Mouse (Mus musculus) left cerebral cortex, postnatal 36 days (tissue): ENCODE measurements around the gene Vcam1. TPM values are rescaled to one million over a fixed set of nuclear protein-coding genes. Genes with fewer than 3 reads are reported as not detected.

Source experiments
- DNase-seq, 2 experiments: peaks; one replicate each; pipeline ENCODE4 v3.0.0; 2021 to 2022; ENCODE audit warnings: low spot score in 2 of 2, mixed read lengths in 1 of 2
- intact Hi-C: fragments of 180-260 bp; cut with DNase I; formaldehyde crosslinking; loops from one replicate; pipeline ENCODE4 v1.15.1; 2025
- total RNA-seq, 2 experiments: library from RNA; stranded (reverse); gene quantifications; 2 replicates each; pipeline ENCODE4 v1.2.3; 2021

Gene Vcam1
- 10 to 100 TPM; 20.4 to 26.0 TPM for total RNA-seq

DNA sequence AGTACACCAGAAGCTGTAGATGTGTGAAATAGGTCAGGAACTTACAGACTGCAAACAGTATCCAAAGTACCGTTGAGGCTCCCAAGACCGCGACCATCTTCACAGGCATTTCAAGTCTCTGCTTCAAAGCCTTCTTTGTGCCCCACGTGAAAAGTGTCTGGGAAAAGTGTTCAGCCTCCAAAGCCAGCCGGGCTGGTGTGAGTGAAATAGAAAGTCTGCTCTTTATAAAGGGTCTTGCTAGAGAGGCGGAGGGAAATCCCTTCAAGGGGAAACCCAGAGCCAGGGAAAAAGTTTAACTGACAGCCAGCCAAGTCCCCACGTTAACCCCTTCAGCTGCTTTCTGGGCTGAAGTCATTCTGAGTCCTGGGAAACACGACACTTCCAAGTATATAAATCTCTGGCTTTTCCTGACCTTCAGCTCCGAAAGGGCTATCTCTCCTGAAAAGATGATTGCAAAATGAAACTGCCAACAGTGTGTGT, at the start of gene Vcam1:
Vcam1 (minus strand) TSS at position 430 of the 480 bp plus-strand sequence.
- DNase-seq: peak in 1 of 2 experiments; percentile 38
- intact Hi-C loops: no loop called here

GRCm38 (mm10) chr3:116175106-116175505, 45.6 kb upstream of the Vcam1 start:
- no peak for DNase-seq
- intact Hi-C loops: no loop called here

DNA sequence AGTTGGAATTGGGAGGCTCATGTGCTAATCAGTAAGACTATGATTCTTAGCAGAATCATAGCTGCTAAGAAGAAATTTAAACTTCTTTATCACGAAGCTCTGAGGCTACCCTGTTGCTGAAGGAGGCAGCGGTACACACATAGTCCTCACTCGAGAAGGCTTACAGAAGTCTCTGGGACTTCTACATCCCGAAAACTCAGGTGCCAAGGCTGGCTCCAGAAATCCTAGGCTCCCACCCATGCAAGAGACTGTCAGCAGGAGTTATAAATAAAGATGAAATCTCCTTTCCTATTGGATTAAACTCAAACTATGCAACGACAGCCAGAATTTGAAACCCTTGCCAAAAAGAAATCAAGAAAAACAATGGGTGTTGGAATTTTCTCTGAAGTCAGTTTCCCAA, 42.0 kb upstream of the Vcam1 start:
- no peak for DNase-seq
- intact Hi-C loops: no loop called here

- DNase-seq: no peak
- intact Hi-C loops: no loop called here
Measured at GRCm38 (mm10) chr3:116168056-116168455, 38.6 kb upstream of the Vcam1 start.

- intact Hi-C loops: no loop called here
- DNase-seq: no peak
Measured at GRCm38 (mm10) chr3:116166296-116166695, 36.8 kb upstream of the Vcam1 start.

GRCm38 (mm10) chr3:116165030-116165429, 35.5 kb upstream of the Vcam1 start:
- intact Hi-C loops: no loop called here

GRCm38 (mm10) chr3:116163517-116163916, 34.0 kb upstream of the Vcam1 start:
- intact Hi-C loops: no loop called here
- DNase-seq: no peak

More at GRCm38 (mm10) chr3:116165030-116165429, 35.5 kb upstream of the Vcam1 start:
- DNase-seq: no peak

- DNase-seq: no peak
- intact Hi-C loops: no loop called here
Measured at GRCm38 (mm10) chr3:116162097-116162666, 32.7 kb upstream of the Vcam1 start.

DNA sequence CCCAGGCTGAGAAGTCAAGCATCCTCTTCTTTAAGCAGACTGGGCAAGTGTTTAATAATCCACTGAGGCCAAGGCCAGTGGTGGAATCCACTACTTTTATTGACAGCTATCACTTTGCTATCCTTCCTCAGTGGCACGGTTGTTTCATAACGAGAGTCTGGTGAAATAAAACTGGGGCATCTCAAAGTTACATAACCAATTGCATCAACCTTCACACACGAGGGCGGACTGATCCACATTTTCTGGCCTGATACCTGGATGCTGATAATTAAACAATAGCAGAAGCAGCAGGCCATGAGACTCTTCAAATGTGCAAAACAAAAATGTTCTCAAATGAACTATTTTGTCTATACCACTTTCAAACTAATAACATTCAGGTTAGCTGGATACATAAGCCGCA, 29.9 kb upstream of the Vcam1 start:
- DNase-seq: no peak
- intact Hi-C loops: no loop called here

GRCm38 (mm10) chr3:116157447-116157990, 28.0 kb upstream of the Vcam1 start:
- intact Hi-C loops: no loop called here
- no peak for DNase-seq

DNA sequence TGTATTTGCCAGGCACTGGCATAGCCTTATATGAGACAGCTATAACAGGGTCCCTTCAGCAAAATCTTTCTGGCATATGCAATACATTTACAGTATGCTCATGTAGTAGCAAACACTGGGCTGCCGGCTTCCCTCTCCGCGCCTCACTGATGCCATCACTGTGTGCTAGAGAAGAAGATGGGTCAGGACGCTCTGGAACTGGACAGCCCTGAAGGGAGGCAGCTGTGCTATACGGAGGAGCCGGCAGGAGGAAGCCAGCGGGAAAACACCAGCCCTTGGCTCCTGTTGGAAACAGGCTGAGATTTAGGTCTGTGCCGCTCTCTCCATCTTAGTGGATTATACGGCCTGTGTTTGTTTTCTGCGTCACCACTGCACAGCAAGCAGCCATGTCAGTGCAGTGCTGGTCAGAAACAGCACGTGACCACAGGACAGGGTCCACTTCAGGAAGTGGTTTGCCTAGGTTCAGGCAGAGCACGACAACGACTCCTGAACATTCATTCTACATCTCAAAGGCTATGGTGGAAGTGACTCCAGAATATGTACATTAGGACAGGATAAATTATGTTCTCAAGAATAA, 20.7 kb upstream of the Vcam1 start:
- intact Hi-C loops: no loop called here

DNA sequence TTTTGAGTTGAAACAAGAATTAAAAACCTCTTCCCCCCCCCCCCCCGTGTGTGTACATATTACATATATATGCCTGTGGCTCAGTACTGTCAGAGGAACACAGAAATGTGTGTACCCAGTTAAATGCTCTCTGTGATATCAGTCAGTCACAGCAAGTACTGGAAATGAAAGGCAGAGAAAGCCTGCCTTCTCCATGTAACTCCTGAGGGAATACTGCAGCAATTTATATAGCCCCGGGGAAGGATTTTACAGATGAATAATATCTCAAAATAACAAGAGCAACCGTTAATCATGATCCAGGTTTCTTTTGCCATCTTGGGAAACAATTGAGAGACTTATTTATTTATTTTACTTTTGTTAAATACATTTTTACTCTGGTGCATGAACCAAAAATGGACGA, 19.6 kb upstream of the Vcam1 start:
- DNase-seq: no peak
- intact Hi-C loops: no loop called here

More for the DNA sequence above, 20.7 kb upstream of the Vcam1 start:
- DNase-seq: no peak

- intact Hi-C loops: no loop called here
- DNase-seq: no peak
Measured at GRCm38 (mm10) chr3:116148676-116149075, 19.2 kb upstream of the Vcam1 start.

GRCm38 (mm10) chr3:116141226-116141625, 11.7 kb upstream of the Vcam1 start:
- intact Hi-C loops: no loop called here
- no peak for DNase-seq

DNA sequence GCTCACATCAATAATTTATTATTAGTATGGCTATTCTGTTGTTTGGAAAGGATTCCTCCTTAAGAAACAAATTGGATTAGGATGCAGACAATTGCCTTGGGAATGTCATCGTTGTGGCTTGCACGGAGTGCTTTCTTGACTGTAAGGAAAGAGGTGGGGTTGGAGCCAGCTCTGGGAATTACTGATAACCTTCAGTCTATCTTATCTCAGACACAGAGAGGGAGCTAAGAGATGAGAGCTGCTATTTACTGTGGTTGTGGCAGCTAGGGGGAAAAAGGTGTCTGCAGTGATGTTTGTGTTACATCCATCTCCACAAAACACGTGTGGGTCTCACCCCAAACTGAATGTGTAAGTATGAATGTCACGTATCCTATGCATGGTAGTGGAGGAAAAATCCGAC, 9.5 kb upstream of the Vcam1 start:
- DNase-seq: no peak
- intact Hi-C loops: no loop called here

GRCm38 (mm10) chr3:116138081-116138480, 8.6 kb upstream of the Vcam1 start:
- intact Hi-C loops: no loop called here
- no peak for DNase-seq

DNA sequence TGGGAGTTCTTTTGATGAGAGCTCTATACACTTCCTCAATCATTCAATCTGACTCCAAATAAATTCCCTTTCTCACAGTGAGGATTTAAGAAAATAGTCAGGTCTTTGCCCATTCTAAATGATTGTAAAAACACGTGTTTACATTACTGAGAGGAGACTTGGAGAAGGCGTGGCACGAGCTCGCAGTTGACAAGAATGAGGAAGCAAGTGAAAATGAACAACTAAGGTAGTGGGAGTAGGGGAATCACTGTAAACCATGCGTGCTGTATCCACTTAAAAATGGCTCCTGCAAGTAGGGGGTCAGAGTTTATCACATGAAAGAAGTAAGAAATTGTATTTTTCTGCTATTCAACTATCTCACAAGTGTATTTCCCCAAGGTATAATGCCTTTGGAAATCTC, 3.9 kb upstream of the Vcam1 start:
- no peak for DNase-seq
- intact Hi-C loops: no loop called here

DNA sequence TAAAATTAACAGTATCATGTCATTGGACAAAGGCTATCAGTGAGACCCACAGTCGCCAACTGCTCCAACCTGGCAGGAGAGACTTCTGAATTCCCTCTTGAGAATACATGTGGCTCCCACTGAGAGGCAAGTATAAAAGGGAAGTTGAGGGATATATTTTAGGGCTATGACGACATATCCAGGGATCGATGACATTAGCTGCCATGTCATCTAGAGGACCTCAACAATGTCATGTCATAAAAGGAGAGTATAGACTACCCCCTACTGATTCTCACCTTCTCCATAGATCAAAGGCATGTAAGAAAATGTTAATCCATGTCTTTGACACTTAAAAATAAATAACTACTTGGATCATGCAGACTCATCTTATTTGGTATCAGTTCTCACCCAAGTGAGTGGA, 1.2 kb upstream of the Vcam1 start:
- intact Hi-C loops: no loop called here
- no peak for DNase-seq

GRCm38 (mm10) chr3:116129841-116130595, 530 bp upstream of the Vcam1 start:
- DNase-seq: no peak
- intact Hi-C loops: no loop called here

GRCm38 (mm10) chr3:116128311-116129204, 930 bp downstream of the Vcam1 start:
- intact Hi-C loops: no loop called here
- no peak for DNase-seq
